Comparison of ENCODE assay signal across 8 mouse cellular contexts in genomic region chr1:53784721-53785418, GRCm38 (mm10). TPM values are rescaled to one million over a fixed set of nuclear protein-coding genes. Genes with fewer than 3 reads are reported as not detected.
A peak's percentile ranks its signal among the peaks of the same experiment; 100 is the strongest.
DNase-seq lines count a peak whose midpoint lies in the region; ATAC-seq lines count a peak whose summit lies in the region.

Gene Stk17b (minus strand): TSS chr1:53785224.

- H3K4me1 ChIP-seq in hindbrain, embryonic 12.5 days, result peaks cover 5% of the 10 kb centered on the region; the same call in 1 of the 2 replicates

- H3K4me3 ChIP-seq in hindbrain, embryonic 12.5 days, result peak within 1 kb of the TSS; percentile 81

- H3K27ac ChIP-seq in hindbrain, embryonic 12.5 days, result peak within 1 kb of the TSS; percentile 64; the same call in 1 of the 2 replicates

- peak within 1 kb of the TSS; percentile 73 for H3K9ac ChIP-seq in hindbrain, embryonic 12.5 days

- under 1% methylated on average over 69 of the region's 81 CpGs for WGBS in hindbrain, embryonic 12.5 days

- H3K9me3 ChIP-seq in hindbrain, embryonic 12.5 days (replicated peaks), result no peaks in the 10 kb centered on the region

- peak; percentile 98 for DNase-seq in NIH3T3 (ENCODE audit: low read depth)
- DNase-seq in cerebellum, adult 9-11 months, result peak; percentile 67
- peak; percentile 47 to 75 for DNase-seq in frontal cortex, adult 2 months (ENCODE audit: extremely low spot score in 1 of 2, low spot score in 1 of 2)
- peak; percentile 59 to 69 for DNase-seq in layer of hippocampus, postnatal 36 days
- DNase-seq in lung, postnatal 36 days, result peak; percentile 97
- DNase-seq in retina, postnatal 1 day, result peak; percentile 96
- DNase-seq in urinary bladder, adult 18-20 months (ENCODE audit: low spot score in 2 of 2), result peak; percentile 75 to 85

- H3K27me3 ChIP-seq in hindbrain, embryonic 12.5 days, result no peaks in the 10 kb centered on the region

- no peaks in the 10 kb centered on the region for H3K36me3 ChIP-seq in hindbrain, embryonic 12.5 days

- peak; percentile 98 for ATAC-seq in hindbrain, embryonic 12.5 days (ENCODE audit: low FRiP score)

- peak within 1 kb of the TSS; percentile 72 for H3K4me2 ChIP-seq in hindbrain, embryonic 12.5 days (replicated peaks)

RNA-seq across cellular contexts. Expression of gene Stk17b, which starts in this region (rescaled TPM):
- polyA plus RNA-seq in frontal cortex, adult 2 months (2012; rRNA removed), result 5.1 and 5.3 TPM in 2 replicates
- 8.8 and 9.2 TPM in 2 replicates for polyA plus RNA-seq in hindbrain, embryonic 12.5 days (2016; fragmentation: Nextera tagmentation; extraction: Ambion mirVana)
- 1 to 10 TPM; 4.9 to 6.2 TPM for total RNA-seq in layer of hippocampus, postnatal 36 days (2021)

Comparison
In these comparisons a context has a peak if more than half of its experiments do, and no peak if none do; other contexts are left out.
1. Peak in every context shown above with its lines: DNase-seq, ATAC-seq, H3K4me3 ChIP-seq and H3K27ac ChIP-seq.